Mouse (Mus musculus) C2C12 (cell line): ENCODE measurements around the gene Acot8. TPM values are rescaled to one million over a fixed set of nuclear protein-coding genes. Genes with fewer than 3 reads are reported as not detected.
A peak's percentile ranks its signal among the peaks of the same experiment; 100 is the strongest.

Experiments used
- H3K27me3 ChIP-seq: one replicate; pipeline ENCODE4 v1.6.1; 2011; ENCODE audit not compliant: control insufficient read depth, insufficient read depth, insufficient read length
- H3K36me3 ChIP-seq: one replicate; pipeline ENCODE4 v1.6.1; 2011; ENCODE audit not compliant: control insufficient read depth, insufficient read depth
- H3K4me3 ChIP-seq: one replicate; pipeline ENCODE4 v1.5.1; 2011; ENCODE audit warnings: mild to moderate bottlenecking, control low read depth; ENCODE audit not compliant: poor library complexity, insufficient read depth, severe bottlenecking
- H3K79me2 ChIP-seq: one replicate; pipeline ENCODE4 v1.6.1; 2011; ENCODE audit not compliant: control insufficient read depth, insufficient read depth
- H3K79me3 ChIP-seq: one replicate; pipeline ENCODE4 v1.6.1; 2011; ENCODE audit warnings: low read depth, control low read depth
- H3ac ChIP-seq: one replicate; pipeline ENCODE3; 2011; ENCODE audit warnings: low read depth; ENCODE audit not compliant: control insufficient read depth, insufficient read length
- CEBPB ChIP-seq: IDR thresholded peaks from one replicate; pipeline ENCODE4 v1.6.1; 2011; ENCODE audit warnings: low read depth, mild to moderate bottlenecking, control low read depth, moderate library complexity
- CTCF ChIP-seq: IDR thresholded peaks from one replicate; pipeline ENCODE4 v1.5.1; 2011; ENCODE audit not compliant: control insufficient read depth, insufficient read depth, insufficient read length
- FOSL1 ChIP-seq: IDR thresholded peaks from one replicate; pipeline ENCODE4 v1.8.0; 2011; ENCODE audit warnings: mild to moderate bottlenecking, low read length; ENCODE audit not compliant: poor library complexity, insufficient read depth, severe bottlenecking
- MAX ChIP-seq: IDR thresholded peaks from one replicate; pipeline ENCODE4 v1.6.1; 2011; ENCODE audit warnings: mild to moderate bottlenecking, control low read depth
- MYOD1 ChIP-seq: IDR thresholded peaks from one replicate; pipeline ENCODE4 v1.6.1; 2011; ENCODE audit warnings: low read depth; ENCODE audit not compliant: control insufficient read depth, insufficient read length
- MYOG ChIP-seq: IDR thresholded peaks from one replicate; pipeline ENCODE4 v1.6.1; 2011; ENCODE audit not compliant: control insufficient read depth, insufficient read length; ENCODE audit errors: extremely low read depth
- USF1 ChIP-seq: IDR thresholded peaks from one replicate; pipeline ENCODE4 v1.6.1; 2011; ENCODE audit warnings: low read depth, mild to moderate bottlenecking, control low read depth, moderate library complexity
- polyA plus RNA-seq: library from polyadenylated mRNA; unstranded; fragments of >200 nt; fragmentation: generic; extraction: Trizol; gene quantifications from one replicate; pipeline ENCODE4 v1.2.1, GENCODE M21; 2012; ENCODE audit warnings: missing spikeins

The Acot8 gene
- polyA plus RNA-seq, 1 experiment: 20.5 TPM

DNA sequence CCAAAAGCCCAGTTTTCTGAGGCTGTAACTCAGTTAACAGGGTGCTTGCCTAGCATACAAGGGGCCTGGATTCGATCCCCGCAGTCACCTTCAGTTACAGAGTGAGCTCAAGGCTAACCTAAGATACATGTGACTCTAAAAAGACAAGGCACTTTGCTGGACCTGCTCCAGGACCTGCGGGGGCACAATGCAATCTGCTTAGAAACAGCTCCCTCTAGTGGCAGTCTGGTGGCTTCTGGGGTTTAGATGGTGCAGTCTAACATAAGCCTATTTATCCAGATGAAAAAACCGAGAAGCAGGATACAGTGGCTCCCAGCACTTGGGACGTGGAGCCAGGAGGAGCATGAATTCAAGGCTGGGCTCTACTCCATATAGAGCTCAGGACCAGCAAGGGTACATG, 10.4 kb downstream of the Acot8 start:
- Histone ChIP-seq H3ac (no peak overlapping the region), H3K79me3 (no peaks in the 10 kb centered on the region), H3K79me2 (no peaks in the 10 kb centered on the region), H3K4me3 (no peak overlapping the region), H3K27me3 (no peaks in the 10 kb centered on the region), H3K36me3 (peaks cover 74% of the 10 kb centered on the region)
- TF ChIP-seq USF1 (no peak), CTCF (peak; percentile 56), FOSL1 (no peak), MAX (peak; percentile 42)

DNA sequence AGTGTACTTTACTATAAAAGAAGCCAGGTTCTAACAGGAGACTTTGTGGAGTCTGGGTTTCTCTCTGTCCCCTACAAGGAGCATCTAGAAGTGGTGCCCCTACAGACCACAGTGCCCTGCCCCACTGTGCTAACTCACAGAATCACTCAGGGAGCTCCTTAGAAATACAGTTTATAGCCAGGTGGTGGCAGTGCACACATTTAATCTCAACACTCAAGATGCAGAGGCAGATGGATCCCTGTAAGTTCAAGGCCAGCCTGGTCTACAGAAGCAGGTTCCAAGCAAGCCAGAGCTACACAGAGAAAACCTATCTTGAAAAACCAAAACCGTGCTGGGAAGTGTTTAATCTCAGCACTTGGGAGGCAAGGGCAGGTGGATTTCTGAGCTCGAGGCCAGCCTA, 10.9 kb downstream of the Acot8 start:
- Histone ChIP-seq H3ac (no peak overlapping the region), H3K27me3 (no peaks in the 10 kb centered on the region), H3K79me3 (no peaks in the 10 kb centered on the region), H3K4me3 (no peak overlapping the region), H3K79me2 (no peaks in the 10 kb centered on the region), H3K36me3 (peaks cover 74% of the 10 kb centered on the region)
- no peak for TF ChIP-seq FOSL1
- no peak for TF ChIP-seq MAX
- no peak for TF ChIP-seq MYOD1
- TF ChIP-seq MYOG: no peak
- no peak for TF ChIP-seq CEBPB
- no peak for TF ChIP-seq CTCF
- TF ChIP-seq USF1: no peak

DNA sequence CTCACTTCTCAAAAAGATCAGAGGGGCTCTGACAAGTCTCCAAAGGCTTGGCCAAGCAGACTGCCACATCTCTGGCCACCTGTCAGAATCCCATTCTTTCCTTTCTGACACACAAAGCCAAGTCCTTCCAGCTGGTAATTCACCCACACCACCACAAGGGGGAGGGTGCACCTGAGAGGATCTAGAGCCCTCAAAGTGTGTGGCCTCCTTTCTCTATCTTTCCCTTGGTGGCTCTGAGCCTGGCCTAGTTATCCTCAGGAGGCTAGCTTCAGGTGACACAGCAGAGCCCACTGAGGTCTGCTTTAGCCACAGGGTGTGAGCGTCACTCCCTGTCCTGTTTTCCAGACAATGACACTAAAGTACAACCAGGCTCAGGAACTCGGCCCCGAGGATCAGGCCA, 11.4 kb downstream of the Acot8 start:
- Histone ChIP-seq H3K36me3 (peaks cover 77% of the 10 kb centered on the region), H3K27me3 (no peaks in the 10 kb centered on the region), H3K4me3 (no peak overlapping the region), H3K79me3 (no peaks in the 10 kb centered on the region), H3ac (no peak overlapping the region), H3K79me2 (peaks cover 2% of the 10 kb centered on the region)
- TF ChIP-seq CEBPB: no peak
- TF ChIP-seq CTCF: peak; percentile 3

GRCm38 (mm10) chr2:164792400-164793190, 12.1 kb downstream of the Acot8 start:
- Histone ChIP-seq H3K36me3 (peaks cover 75% of the 10 kb centered on the region), H3ac (no peak overlapping the region), H3K27me3 (no peaks in the 10 kb centered on the region), H3K79me3 (no peaks in the 10 kb centered on the region), H3K79me2 (peaks cover 7% of the 10 kb centered on the region), H3K4me3 (no peak overlapping the region)
- no peak for TF ChIP-seq FOSL1
- TF ChIP-seq CTCF: no peak
- TF ChIP-seq MAX: no peak
- TF ChIP-seq CEBPB: no peak
- no peak for TF ChIP-seq MYOD1
- no peak for TF ChIP-seq MYOG
- TF ChIP-seq USF1: no peak

DNA sequence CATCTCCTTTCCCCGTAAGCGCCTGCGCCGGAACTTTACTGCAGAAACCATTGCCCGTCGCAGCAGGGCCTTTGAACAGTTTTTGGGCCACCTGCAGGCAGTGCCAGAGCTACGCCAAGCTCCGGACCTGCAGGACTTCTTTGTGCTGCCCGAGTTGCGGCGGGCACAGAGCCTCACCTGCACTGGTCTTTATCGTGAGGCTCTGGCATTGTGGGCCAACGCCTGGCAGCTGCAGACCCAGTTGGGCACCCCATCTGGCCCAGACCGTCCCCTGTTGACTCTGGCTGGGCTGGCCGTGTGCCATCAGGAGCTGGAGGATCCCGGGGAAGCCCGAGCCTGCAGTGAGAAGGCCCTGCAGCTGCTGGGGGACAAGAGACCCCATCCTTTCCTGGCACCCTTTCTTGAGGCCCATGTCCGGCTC, 12.8 kb downstream of the Acot8 start:
- no peak for TF ChIP-seq FOSL1
- no peak for TF ChIP-seq CTCF
- no peak for TF ChIP-seq CEBPB
- TF ChIP-seq MYOD1: no peak
- no peak for TF ChIP-seq MAX
- TF ChIP-seq USF1: no peak
- TF ChIP-seq MYOG: no peak
- no peak overlapping the region for H3K4me3 ChIP-seq
- H3ac ChIP-seq: no peak overlapping the region
- H3K36me3 ChIP-seq: peaks cover 69% of the 10 kb centered on the region
- peaks cover 9% of the 10 kb centered on the region for H3K79me2 ChIP-seq
- no peaks in the 10 kb centered on the region for H3K27me3 ChIP-seq
- H3K79me3 ChIP-seq: no peaks in the 10 kb centered on the region

DNA sequence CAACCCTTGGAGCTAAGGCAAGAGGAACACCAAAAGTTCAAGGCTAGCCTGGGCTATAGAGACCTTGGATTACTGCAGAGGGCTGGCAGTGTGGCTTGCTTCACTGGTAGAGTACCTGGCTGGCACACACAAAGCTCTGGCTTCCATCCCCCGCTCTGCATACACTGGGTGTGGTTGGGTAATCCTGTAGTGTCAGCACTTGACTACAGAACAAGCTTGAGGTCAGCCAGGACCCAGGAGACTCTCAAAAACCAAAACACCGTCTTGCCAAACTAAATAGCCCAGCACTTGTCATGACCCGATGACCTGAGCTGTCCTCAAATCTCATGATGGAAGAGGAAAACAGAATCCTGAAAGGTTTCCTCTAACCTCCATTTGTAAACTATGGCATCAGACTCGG, 14.2 kb downstream of the Acot8 start:
- Histone ChIP-seq H3K27me3 (no peaks in the 10 kb centered on the region), H3ac (no peak overlapping the region), H3K36me3 (peaks cover 62% of the 10 kb centered on the region), H3K4me3 (no peak overlapping the region), H3K79me3 (no peaks in the 10 kb centered on the region), H3K79me2 (peaks cover 9% of the 10 kb centered on the region)
- no peak for TF ChIP-seq USF1
- TF ChIP-seq CEBPB: no peak
- TF ChIP-seq CTCF: no peak
- TF ChIP-seq FOSL1: no peak
- no peak for TF ChIP-seq MYOD1
